Mouse (Mus musculus): ENCODE results near the gene Polr2b. TPM values are rescaled to one million over a fixed set of nuclear protein-coding genes. Genes with fewer than 3 reads are reported as not detected.

Gene Polr2b
- polyA plus RNA-seq, 1 experiment from 2014 or later, result 53.9 TPM

- 62% methylated on average over 4 of the region's 4 CpGs for WGBS
- Histone ChIP-seq H3K4me1 (ENCODE audit: control insufficient read depth, insufficient read depth, low read length) (peaks cover 9% of the 10 kb centered on the region; the same call in 1 of the 2 replicates), H3K9ac (ENCODE audit: low read depth, low read length) (no peak overlapping the region; the same call in 1 of the 2 replicates), H3K36me3 (ENCODE audit: control insufficient read depth, insufficient read depth, low read length) (peaks cover 43% of the 10 kb centered on the region), H3K4me3 (ENCODE audit: low read depth, low read length) (peak overlapping the region; percentile 75), H3K27ac (replicated peaks; ENCODE audit: low read depth, low read length) (peak overlapping the region; percentile 98), H3K9me3 (ENCODE audit: control insufficient read depth, low read length) (no peaks in the 10 kb centered on the region), H3K4me2 (ENCODE audit: low read depth, low read length) (peak overlapping the region; percentile 70), H3K27me3 (replicated peaks; ENCODE audit: control insufficient read depth, insufficient read depth, low read length) (no peaks in the 10 kb centered on the region)
- ATAC-seq (ENCODE audit: low read depth) (no peak), DNase-seq (ENCODE audit: low spot score) (no peak)
These were observed 42.5 kb upstream of the Polr2b start for GRCm38 (mm10) chr5:77267441-77267840.

GRCm38 (mm10) chr5:77267957-77268624 is 41.9 kb upstream of the Polr2b start:
- no peaks in the 10 kb centered on the region for H3K27me3 ChIP-seq (replicated peaks; ENCODE audit: control insufficient read depth, insufficient read depth, low read length)
- no peak overlapping the region for H3K27ac ChIP-seq (replicated peaks; ENCODE audit: low read depth, low read length)
- no peak overlapping the region for H3K4me3 ChIP-seq (ENCODE audit: low read depth, low read length)
- H3K9ac ChIP-seq (ENCODE audit: low read depth, low read length), result no peak overlapping the region
- 95% methylated on average over 30 of the region's 30 CpGs for WGBS
- DNase-seq (ENCODE audit: low spot score), result no peak
- no peak for ATAC-seq (ENCODE audit: low read depth)
- H3K4me1 ChIP-seq (ENCODE audit: control insufficient read depth, insufficient read depth, low read length), result peaks cover 9% of the 10 kb centered on the region; the same call in 1 of the 2 replicates
- H3K9me3 ChIP-seq (ENCODE audit: control insufficient read depth, low read length), result no peaks in the 10 kb centered on the region
- H3K4me2 ChIP-seq (ENCODE audit: low read depth, low read length), result peak overlapping the region; percentile 70; the same call in 1 of the 2 replicates
- H3K36me3 ChIP-seq (ENCODE audit: control insufficient read depth, insufficient read depth, low read length), result peaks cover 49% of the 10 kb centered on the region

GRCm38 (mm10) chr5:77269399-77269798 is 40.5 kb upstream of the Polr2b start:
- peaks cover 61% of the 10 kb centered on the region for H3K36me3 ChIP-seq (ENCODE audit: control insufficient read depth, insufficient read depth, low read length)
- H3K9me3 ChIP-seq (ENCODE audit: control insufficient read depth, low read length), result no peaks in the 10 kb centered on the region
- no peak overlapping the region for H3K4me3 ChIP-seq (ENCODE audit: low read depth, low read length)
- H3K27ac ChIP-seq (replicated peaks; ENCODE audit: low read depth, low read length), result no peak overlapping the region
- peaks cover 9% of the 10 kb centered on the region; the same call in 1 of the 2 replicates for H3K4me1 ChIP-seq (ENCODE audit: control insufficient read depth, insufficient read depth, low read length)
- DNase-seq (ENCODE audit: low spot score) (no peak), ATAC-seq (ENCODE audit: low read depth) (no peak)
- 76% methylated on average over 8 of the region's 8 CpGs for WGBS
- no peak overlapping the region for H3K4me2 ChIP-seq (ENCODE audit: low read depth, low read length)
- H3K9ac ChIP-seq (ENCODE audit: low read depth, low read length), result no peak overlapping the region
- no peaks in the 10 kb centered on the region for H3K27me3 ChIP-seq (replicated peaks; ENCODE audit: control insufficient read depth, insufficient read depth, low read length)

GRCm38 (mm10) chr5:77273151-77273550 is 36.8 kb upstream of the Polr2b start:
- WGBS, result 72% methylated on average over 7 of the region's 7 CpGs
- no peak overlapping the region for H3K4me3 ChIP-seq (ENCODE audit: low read depth, low read length)
- H3K9me3 ChIP-seq (ENCODE audit: control insufficient read depth, low read length), result no peaks in the 10 kb centered on the region
- ATAC-seq (ENCODE audit: low read depth), result no peak
- H3K9ac ChIP-seq (ENCODE audit: low read depth, low read length), result no peak overlapping the region
- H3K36me3 ChIP-seq (ENCODE audit: control insufficient read depth, insufficient read depth, low read length), result peaks cover 94% of the 10 kb centered on the region
- no peak overlapping the region for H3K4me2 ChIP-seq (ENCODE audit: low read depth, low read length)
- no peak for DNase-seq (ENCODE audit: low spot score)
- H3K27me3 ChIP-seq (replicated peaks; ENCODE audit: control insufficient read depth, insufficient read depth, low read length), result no peaks in the 10 kb centered on the region
- no peaks in the 10 kb centered on the region; the same call in 1 of the 2 replicates for H3K4me1 ChIP-seq (ENCODE audit: control insufficient read depth, insufficient read depth, low read length)
- no peak overlapping the region for H3K27ac ChIP-seq (replicated peaks; ENCODE audit: low read depth, low read length)

GRCm38 (mm10) chr5:77275950-77276349 is 34.0 kb upstream of the Polr2b start:
- Histone ChIP-seq H3K36me3 (ENCODE audit: control insufficient read depth, insufficient read depth, low read length) (peaks cover 93% of the 10 kb centered on the region), H3K4me3 (ENCODE audit: low read depth, low read length) (no peak overlapping the region), H3K9ac (ENCODE audit: low read depth, low read length) (no peak overlapping the region), H3K4me2 (ENCODE audit: low read depth, low read length) (no peak overlapping the region), H3K27me3 (replicated peaks; ENCODE audit: control insufficient read depth, insufficient read depth, low read length) (no peaks in the 10 kb centered on the region), H3K9me3 (ENCODE audit: control insufficient read depth, low read length) (no peaks in the 10 kb centered on the region), H3K4me1 (ENCODE audit: control insufficient read depth, insufficient read depth, low read length) (no peaks in the 10 kb centered on the region), H3K27ac (replicated peaks; ENCODE audit: low read depth, low read length) (no peak overlapping the region)
- 89% methylated on average over 5 of the region's 5 CpGs for WGBS
- DNase-seq (ENCODE audit: low spot score), result no peak
- no peak for ATAC-seq (ENCODE audit: low read depth)

- H3K4me1 ChIP-seq (ENCODE audit: control insufficient read depth, insufficient read depth, low read length), result no peaks in the 10 kb centered on the region
- 98% methylated on average over 6 of the region's 6 CpGs for WGBS
These were observed 32.7 kb upstream of the Polr2b start for GRCm38 (mm10) chr5:77277204-77277603.

GRCm38 (mm10) chr5:77281518-77282174 is 28.3 kb upstream of the Polr2b start:
- no peak overlapping the region for H3K4me2 ChIP-seq (ENCODE audit: low read depth, low read length)
- H3K9me3 ChIP-seq (ENCODE audit: control insufficient read depth, low read length), result no peaks in the 10 kb centered on the region
- H3K9ac ChIP-seq (ENCODE audit: low read depth, low read length), result no peak overlapping the region
- no peak overlapping the region for H3K27ac ChIP-seq (replicated peaks; ENCODE audit: low read depth, low read length)
- no peak for DNase-seq (ENCODE audit: low spot score)
- H3K27me3 ChIP-seq (replicated peaks; ENCODE audit: control insufficient read depth, insufficient read depth, low read length), result no peaks in the 10 kb centered on the region
- H3K4me3 ChIP-seq (ENCODE audit: low read depth, low read length), result no peak overlapping the region
- 88% methylated on average over 19 of the region's 20 CpGs for WGBS
- H3K4me1 ChIP-seq (ENCODE audit: control insufficient read depth, insufficient read depth, low read length), result no peaks in the 10 kb centered on the region
- no peak for ATAC-seq (ENCODE audit: low read depth)
- H3K36me3 ChIP-seq (ENCODE audit: control insufficient read depth, insufficient read depth, low read length), result peaks cover 88% of the 10 kb centered on the region

More at GRCm38 (mm10) chr5:77277204-77277603, 32.7 kb upstream of the Polr2b start:
- no peaks in the 10 kb centered on the region for H3K9me3 ChIP-seq (ENCODE audit: control insufficient read depth, low read length)
- no peak overlapping the region for H3K4me3 ChIP-seq (ENCODE audit: low read depth, low read length)
- no peak overlapping the region for H3K27ac ChIP-seq (replicated peaks; ENCODE audit: low read depth, low read length)
- ATAC-seq (ENCODE audit: low read depth) (no peak), DNase-seq (ENCODE audit: low spot score) (no peak)
- H3K9ac ChIP-seq (ENCODE audit: low read depth, low read length), result no peak overlapping the region
- H3K36me3 ChIP-seq (ENCODE audit: control insufficient read depth, insufficient read depth, low read length), result peaks cover 96% of the 10 kb centered on the region
- H3K27me3 ChIP-seq (replicated peaks; ENCODE audit: control insufficient read depth, insufficient read depth, low read length), result no peaks in the 10 kb centered on the region
- H3K4me2 ChIP-seq (ENCODE audit: low read depth, low read length), result no peak overlapping the region

GRCm38 (mm10) chr5:77282242-77282641 is 27.7 kb upstream of the Polr2b start:
- H3K9me3 ChIP-seq (ENCODE audit: control insufficient read depth, low read length), result no peaks in the 10 kb centered on the region
- H3K4me1 ChIP-seq (ENCODE audit: control insufficient read depth, insufficient read depth, low read length), result no peaks in the 10 kb centered on the region
- H3K4me2 ChIP-seq (ENCODE audit: low read depth, low read length), result no peak overlapping the region
- H3K9ac ChIP-seq (ENCODE audit: low read depth, low read length), result no peak overlapping the region
- 89% methylated on average over 9 of the region's 9 CpGs for WGBS
- peaks cover 88% of the 10 kb centered on the region for H3K36me3 ChIP-seq (ENCODE audit: control insufficient read depth, insufficient read depth, low read length)
- no peak overlapping the region for H3K27ac ChIP-seq (replicated peaks; ENCODE audit: low read depth, low read length)
- no peaks in the 10 kb centered on the region for H3K27me3 ChIP-seq (replicated peaks; ENCODE audit: control insufficient read depth, insufficient read depth, low read length)
- ATAC-seq (ENCODE audit: low read depth) (no peak), DNase-seq (ENCODE audit: low spot score) (no peak)
- H3K4me3 ChIP-seq (ENCODE audit: low read depth, low read length), result no peak overlapping the region
